Comparison of ENCODE assay signal across 7 mouse cellular contexts in genomic region chr14:50807487-50808072, GRCm38 (mm10). TPM values are rescaled to one million over a fixed set of nuclear protein-coding genes. Genes with fewer than 3 reads are reported as not detected.
DNase-seq lines count a peak whose midpoint lies in the region; ATAC-seq lines count a peak whose summit lies in the region.

TSS of gene Ccnb1ip1 (minus strand) at chr14:50807732.
TSS of gene Parp2 (plus strand) at chr14:50807841.

- H3K27ac ChIP-seq in intestine, embryonic 16.5 days (ENCODE audit: low read length): peak within 1 kb of the TSS; percentile 71
- H3K27ac ChIP-seq in midbrain, embryonic 11.5 days (ENCODE audit: low read depth, low read length): peak within 1 kb of the TSS; percentile 79

- intact Hi-C loops in left cerebral cortex, postnatal 36 days (cut with DNase I): loop anchor here (1.0 to 5.0 kb wide), 3 partner anchors 125 to 282 kb away; partner anchors contain the start of genes Pip4p1 and Pnp

- H3K36me3 ChIP-seq in intestine, embryonic 16.5 days (ENCODE audit: control insufficient read depth, insufficient read depth, low read length): no peaks in the 10 kb centered on the region
- no peaks in the 10 kb centered on the region; the same call in none of the 2 replicates for H3K36me3 ChIP-seq in midbrain, embryonic 11.5 days (ENCODE audit: control insufficient read depth, insufficient read depth, low read length)

- peak; percentile 100 for ATAC-seq in intestine, embryonic 16.5 days
- ATAC-seq in midbrain, embryonic 11.5 days (ENCODE audit: low FRiP score): peak; percentile 98

- peak within 1 kb of the TSS; percentile 61 for H3K4me3 ChIP-seq in intestine, embryonic 16.5 days (ENCODE audit: low read length)
- H3K4me3 ChIP-seq in midbrain, embryonic 11.5 days (ENCODE audit: low read depth, low read length): peak within 1 kb of the TSS; percentile 39

- H3K9me3 ChIP-seq in intestine, embryonic 16.5 days (ENCODE audit: control insufficient read depth, low read length): no peaks in the 10 kb centered on the region
- no peaks in the 10 kb centered on the region for H3K9me3 ChIP-seq in midbrain, embryonic 11.5 days (ENCODE audit: control insufficient read depth, low read length)

- DNase-seq in adrenal gland, adult 8-10 months: peak; percentile 97
- peak; percentile 99 for DNase-seq in embryo, embryonic 9.5 days (ENCODE audit: extremely low spot score)
- DNase-seq in gastrocnemius, postnatal 4 days (ENCODE audit: low spot score in 2 of 2): peak; percentile 91 to 92
- peak; percentile 98 to 99 for DNase-seq in left cerebral cortex, postnatal 36 days (ENCODE audit: low spot score in 2 of 2)
- DNase-seq in midbrain, embryonic 11.5 days (ENCODE audit: low spot score, missing footprints): peak; percentile 100
- DNase-seq in skeletal muscle tissue, adult 2 months (ENCODE audit: low read depth, low spot score): peak; percentile 98

- WGBS in intestine, embryonic 16.5 days: under 1% methylated on average over 42 of the region's 42 CpGs
- under 1% methylated on average over 42 of the region's 42 CpGs for WGBS in midbrain, embryonic 11.5 days

- peak within 1 kb of the TSS; percentile 73 for H3K9ac ChIP-seq in intestine, embryonic 16.5 days (ENCODE audit: low read depth, low read length)
- H3K9ac ChIP-seq in midbrain, embryonic 11.5 days (ENCODE audit: low read length): peak within 1 kb of the TSS; percentile 66

- no peaks in the 10 kb centered on the region for H3K4me1 ChIP-seq in intestine, embryonic 16.5 days (ENCODE audit: control insufficient read depth, insufficient read depth, low read length)
- peaks cover 2% of the 10 kb centered on the region; the same call in 1 of the 2 replicates for H3K4me1 ChIP-seq in midbrain, embryonic 11.5 days (ENCODE audit: control insufficient read depth, insufficient read depth, low read length)

- peak within 1 kb of the TSS; percentile 51 for H3K4me2 ChIP-seq in intestine, embryonic 16.5 days (ENCODE audit: low read depth, low read length)
- H3K4me2 ChIP-seq in midbrain, embryonic 11.5 days: peak within 1 kb of the TSS; percentile 57

- H3K27me3 ChIP-seq in intestine, embryonic 16.5 days (replicated peaks; ENCODE audit: control insufficient read depth, insufficient read depth, low read length): no peaks in the 10 kb centered on the region
- no peaks in the 10 kb centered on the region for H3K27me3 ChIP-seq in midbrain, embryonic 11.5 days (ENCODE audit: control insufficient read depth, insufficient read depth, low read length)

RNA-seq across cellular contexts. Expression of gene Ccnb1ip1, which starts in this region (rescaled TPM):
- total RNA-seq in adrenal gland, adult 8-10 months (2022): 1 to 10 TPM in 1 of 4 experiments, under 1 TPM in 1, not detected in 2; 0.58 to 1.8 TPM
- total RNA-seq in gastrocnemius, postnatal 4 days (2021): not detected
- not detected in 2 replicates for polyA plus RNA-seq in intestine, embryonic 16.5 days (2015; fragmentation: Nextera tagmentation; extraction: Ambion mirVana)
- not detected for total RNA-seq in left cerebral cortex, postnatal 36 days (2021)
- not detected in 2 replicates for polyA plus RNA-seq in midbrain, embryonic 11.5 days (2014; fragmentation: Nextera tagmentation; extraction: Ambion mirVana)

RNA-seq across cellular contexts. Expression of gene Parp2, which starts in this region (rescaled TPM):
- 10 to 100 TPM; 24.2 to 40.7 (median 31.3) TPM for total RNA-seq in adrenal gland, adult 8-10 months (2022)
- 10 to 100 TPM; 22.2 to 29.4 TPM for total RNA-seq in gastrocnemius, postnatal 4 days (2021)
- polyA plus RNA-seq in intestine, embryonic 16.5 days (2015; fragmentation: Nextera tagmentation; extraction: Ambion mirVana): 56.4 and 60.6 TPM in 2 replicates
- total RNA-seq in left cerebral cortex, postnatal 36 days (2021): 10 to 100 TPM; 24.0 to 28.7 TPM
- 61.9 and 65.5 TPM in 2 replicates for polyA plus RNA-seq in midbrain, embryonic 11.5 days (2014; fragmentation: Nextera tagmentation; extraction: Ambion mirVana)

Comparison
In these comparisons a context has a peak if more than half of its experiments do, and no peak if none do; other contexts are left out.
1. Peak in every context shown above with its lines: DNase-seq, ATAC-seq, H3K4me3 ChIP-seq and H3K27ac ChIP-seq.